20 mouse cellular contexts compared by ENCODE assay signal in the genomic region with DNA sequence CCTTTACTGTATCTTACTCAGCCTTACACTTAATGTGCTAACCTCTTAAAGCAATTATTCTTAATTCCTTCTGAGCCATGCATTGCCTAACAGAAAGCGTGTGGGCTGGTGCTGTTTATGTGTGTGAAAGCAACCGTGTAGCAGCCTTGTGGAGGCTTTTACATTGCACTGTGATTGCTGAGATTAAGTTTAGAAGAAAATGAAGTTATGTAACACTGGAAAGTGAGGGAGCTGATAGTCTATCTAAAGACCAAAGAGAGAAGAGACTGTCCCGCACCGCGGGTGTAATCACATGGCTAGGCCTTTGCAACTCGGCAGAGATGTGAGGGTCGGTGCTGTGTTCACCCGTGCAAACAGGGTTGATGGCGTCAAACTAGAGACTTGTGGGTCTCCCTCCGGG. TPM values are rescaled to one million over a fixed set of nuclear protein-coding genes. Genes with fewer than 3 reads are reported as not detected.
DNase-seq lines count a peak whose midpoint lies in the region; ATAC-seq lines count a peak whose summit lies in the region.
"Had no signal": no experiment of that assay in that cellular context is flagged by ENCODE, and none has a peak within 500 bp of the region (broad histone marks: within the 10 kb centered on the region; RNA-seq: fewer than 3 reads in every experiment).

No protein-coding gene starts in this region.

- H3K9ac ChIP-seq in kidney, embryonic 15.5 days = no peak overlapping the region
- H3K9ac ChIP-seq: embryonic facial prominence, embryonic 13.5 days; limb, embryonic 15.5 days had no signal

- H3K36me3 ChIP-seq in kidney, embryonic 15.5 days = peaks cover 41% of the 10 kb centered on the region

- DNase-seq in kidney, adult 11 months = no peak
- DNase-seq in right cerebral cortex, adult 2 months (ENCODE audit: low spot score in 2 of 2) = peak; percentile 52 to 67
- DNase-seq in right cerebral cortex, postnatal 4 days = no peak
- DNase-seq in left cerebral cortex, adult 9 months (ENCODE audit: low spot score in 2 of 2) = peak; percentile 45 to 64
- DNase-seq in adrenal gland, postnatal 10 days = no peak
- DNase-seq in spleen, postnatal 10 days (ENCODE audit: low spot score in 2 of 2) = no peak
- DNase-seq: adrenal gland, adult 2 months; cerebellum, adult 9-11 months; gastrocnemius, postnatal 14 days; lung, postnatal 10 days; midbrain, embryonic 14.5 days; thymus, adult 2 months had no signal

- no peaks in the 10 kb centered on the region for H3K9me3 ChIP-seq in kidney, embryonic 15.5 days (replicated peaks)
- H3K9me3 ChIP-seq: embryonic facial prominence, embryonic 13.5 days; limb, embryonic 15.5 days; megakaryocyte, embryonic 14.5 days had no signal

- H3K4me2 ChIP-seq in kidney, embryonic 15.5 days = no peak overlapping the region
- H3K4me2 ChIP-seq: embryonic facial prominence, embryonic 13.5 days; limb, embryonic 15.5 days had no signal

- no peak overlapping the region for H3K4me3 ChIP-seq in kidney, embryonic 15.5 days (replicated peaks)
- H3K4me3 ChIP-seq: embryonic facial prominence, embryonic 13.5 days; limb, embryonic 15.5 days; megakaryocyte, embryonic 14.5 days had no signal

- H3K27me3 ChIP-seq in kidney, embryonic 15.5 days = no peaks in the 10 kb centered on the region
- H3K27me3 ChIP-seq: embryonic facial prominence, embryonic 13.5 days; limb, embryonic 15.5 days; megakaryocyte, embryonic 14.5 days had no signal

- peaks cover 13% of the 10 kb centered on the region for H3K4me1 ChIP-seq in kidney, embryonic 15.5 days
- H3K4me1 ChIP-seq: embryonic facial prominence, embryonic 13.5 days; limb, embryonic 15.5 days had no signal

- ATAC-seq in kidney, embryonic 15.5 days (replicated peaks; ENCODE audit: low FRiP score) = no peak
- ATAC-seq: forebrain, embryonic 16.5 days; hindbrain, postnatal 0 days; intestine, postnatal 0 days had no signal

- WGBS in kidney, embryonic 15.5 days = 61% methylated on average over 10 of the region's 10 CpGs

- 0 out of 2 replicates have a peak overlapping the region, but pooled peaks have one; percentile 22 for H3K27ac ChIP-seq in kidney, embryonic 15.5 days
- H3K27ac ChIP-seq: embryonic facial prominence, embryonic 13.5 days; hindbrain, postnatal 0 days; kidney, postnatal 0 days; limb, embryonic 15.5 days had no signal

RNA-seq across cellular contexts. Expression of gene Cmtm6, which starts 16.1 kb away (rescaled TPM):
- 56.3 and 57.6 TPM in 2 replicates for polyA plus RNA-seq in kidney, embryonic 15.5 days (2015; fragmentation: Nextera tagmentation; extraction: Ambion mirVana)
- total RNA-seq in adrenal gland, postnatal 10 days (2021) = 10 to 100 TPM; 59.4 to 61.0 TPM

RNA-seq across cellular contexts. Expression of gene Cmtm7, which starts 34.6 kb away (rescaled TPM):
- polyA plus RNA-seq in kidney, embryonic 15.5 days (2015; fragmentation: Nextera tagmentation; extraction: Ambion mirVana) = 102 TPM in 2 replicates
- total RNA-seq in adrenal gland, postnatal 10 days (2021) = 10 to 100 TPM; 32.4 to 32.9 TPM

RNA-seq across cellular contexts. Expression of gene Dync1li1, which starts 58.4 kb away (rescaled TPM):
- 62.2 and 67.5 TPM in 2 replicates for polyA plus RNA-seq in kidney, embryonic 15.5 days (2015; fragmentation: Nextera tagmentation; extraction: Ambion mirVana)
- 10 to 100 TPM; 38.3 to 41.0 TPM for total RNA-seq in adrenal gland, postnatal 10 days (2021)

Comparison
In these comparisons a context has a peak if more than half of its experiments do, and no peak if none do; other contexts are left out.
1. DNase-seq: peak in right cerebral cortex, adult 2 months (2 of 2) and left cerebral cortex, adult 9 months (2 of 2); none in kidney, adult 11 months (single experiment), right cerebral cortex, postnatal 4 days (single experiment), adrenal gland, postnatal 10 days (single experiment) and spleen, postnatal 10 days (0 of 2).